Comparison of ENCODE assay signal across 11 mouse cellular contexts in the genomic region with DNA sequence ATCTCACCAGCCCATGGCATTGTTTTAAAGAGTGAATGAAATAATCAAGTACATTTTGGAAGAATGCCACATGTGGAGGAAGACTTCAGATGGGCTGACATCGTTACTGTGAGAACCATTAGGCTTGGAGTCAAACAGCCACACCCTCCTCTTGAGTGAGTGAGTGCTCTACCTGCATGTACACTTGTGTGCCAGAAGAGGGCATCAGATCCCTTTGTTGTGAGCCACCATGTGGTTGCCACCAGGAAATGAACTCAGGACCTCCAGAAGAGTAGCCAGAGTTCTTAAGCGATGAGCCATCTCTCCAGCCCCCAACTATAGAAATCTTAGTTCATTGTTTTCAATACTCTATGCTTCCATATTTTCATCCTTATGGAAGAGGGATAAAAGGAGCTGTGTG. TPM values are rescaled to one million over a fixed set of nuclear protein-coding genes. Genes with fewer than 3 reads are reported as not detected.
A peak's percentile ranks its signal among the peaks of the same experiment; 100 is the strongest.
DNase-seq lines count a peak whose midpoint lies in the region; ATAC-seq and TF ChIP-seq lines count a peak whose summit lies in the region.
"Had no signal": no experiment of that assay in that cellular context is flagged by ENCODE, and none has a peak within 500 bp of the region (broad histone marks: within the 10 kb centered on the region; RNA-seq: fewer than 3 reads in every experiment).

No protein-coding gene starts in this region.

- no peak for ATAC-seq in hindbrain, postnatal 0 days
- peak; percentile 61; the same call in 1 of the 2 replicates for ATAC-seq in erythroid progenitor cell, adult 5-6 weeks (replicated peaks; ENCODE audit: low FRiP score, poor library complexity, severe bottlenecking)

- in situ Hi-C loops in ES-E14 (cut with MboI; ENCODE audit: low sequenced_read_pairs in 2 of 2, unreplicated experiment in 2 of 2), result no loop called here

- DNase-seq in hindbrain, postnatal 0 days (ENCODE audit: low spot score), result no peak
- DNase-seq in hindbrain, embryonic 10.5 days (ENCODE audit: low spot score), result no peak
- DNase-seq in 416B (ENCODE audit: low read depth), result peak; percentile 85
- peak; percentile 54 for DNase-seq in ES-E14 (ENCODE audit: low read depth, low spot score)
- no peak for DNase-seq in ovary, adult 18-20 months (ENCODE audit: low spot score)
- no peak for DNase-seq in layer of hippocampus, postnatal 25 days (ENCODE audit: extremely low spot score in 1 of 2, low spot score in 1 of 2)
- no peak for DNase-seq in layer of hippocampus, postnatal 36 days
- DNase-seq: liver, embryonic 13.5 days had no signal

- no peak overlapping the region for H3K27ac ChIP-seq in hindbrain, postnatal 0 days
- no peak overlapping the region for H3K27ac ChIP-seq in hindbrain, embryonic 10.5 days
- no peak overlapping the region for H3K27ac ChIP-seq in ES-E14 (ENCODE audit: insufficient read depth, low read depth, low read length, poor library complexity, severe bottlenecking)
- H3K27ac ChIP-seq: forebrain, embryonic 12.5 days; liver, embryonic 13.5 days had no signal

- peak; percentile 37 for TF ChIP-seq CTCF in hindbrain, postnatal 0 days (IDR thresholded peaks at IDR 0.05; ENCODE audit: low read depth)

- no peak overlapping the region for H3K4me3 ChIP-seq in hindbrain, postnatal 0 days (ENCODE audit: low read length)
- no peak overlapping the region for H3K4me3 ChIP-seq in hindbrain, embryonic 10.5 days
- H3K4me3 ChIP-seq in ES-E14 (ENCODE audit: insufficient read depth in 1 of 2, low read depth in 1 of 2, low read length in 2 of 2, poor library complexity in 1 of 2, severe bottlenecking in 1 of 2), result no peak overlapping the region
- H3K4me3 ChIP-seq: forebrain, embryonic 12.5 days; liver, embryonic 13.5 days had no signal

- H3K4me1 ChIP-seq in hindbrain, postnatal 0 days (ENCODE audit: insufficient read depth, low read length), result no peaks in the 10 kb centered on the region
- H3K4me1 ChIP-seq in hindbrain, embryonic 10.5 days (replicated peaks), result no peaks in the 10 kb centered on the region
- no peaks in the 10 kb centered on the region for H3K4me1 ChIP-seq in ES-E14 (ENCODE audit: control insufficient read depth in 2 of 2, insufficient read depth in 2 of 2, low read length in 2 of 2, poor library complexity in 1 of 2)
- H3K4me1 ChIP-seq: forebrain, embryonic 12.5 days; liver, embryonic 13.5 days had no signal

- H3K9ac ChIP-seq in hindbrain, postnatal 0 days (replicated peaks; ENCODE audit: low read length), result no peak overlapping the region
- no peak overlapping the region for H3K9ac ChIP-seq in ES-E14 (ENCODE audit: insufficient read depth, low read depth, low read length, poor library complexity, severe bottlenecking)
- H3K9ac ChIP-seq: forebrain, embryonic 12.5 days; liver, embryonic 13.5 days had no signal

- no peak overlapping the region for H3K4me2 ChIP-seq in hindbrain, postnatal 0 days (ENCODE audit: low read depth, low read length)
- H3K4me2 ChIP-seq: forebrain, embryonic 12.5 days; liver, embryonic 13.5 days had no signal

- no peaks in the 10 kb centered on the region for H3K9me3 ChIP-seq in hindbrain, postnatal 0 days (ENCODE audit: low read length)
- H3K9me3 ChIP-seq in hindbrain, embryonic 10.5 days, result no peaks in the 10 kb centered on the region
- H3K9me3 ChIP-seq in ES-E14 (ENCODE audit: control insufficient read depth, insufficient read depth, low read depth, low read length), result no peaks in the 10 kb centered on the region
- H3K9me3 ChIP-seq: forebrain, embryonic 12.5 days; liver, embryonic 13.5 days had no signal

- 55% methylated on average over 2 of the region's 2 CpGs for WGBS in hindbrain, postnatal 0 days
- 60% methylated on average over 2 of the region's 2 CpGs for WGBS in hindbrain, embryonic 10.5 days

- H3K27me3 ChIP-seq in hindbrain, postnatal 0 days (ENCODE audit: insufficient read depth, low read length), result no peaks in the 10 kb centered on the region
- H3K27me3 ChIP-seq in hindbrain, embryonic 10.5 days (ENCODE audit: insufficient read depth, poor library complexity, severe bottlenecking), result no peaks in the 10 kb centered on the region
- H3K27me3 ChIP-seq: forebrain, embryonic 12.5 days; liver, embryonic 13.5 days had no signal

- no peaks in the 10 kb centered on the region for H3K36me3 ChIP-seq in hindbrain, postnatal 0 days (ENCODE audit: insufficient read depth, low read length)
- H3K36me3 ChIP-seq in hindbrain, embryonic 10.5 days, result no peaks in the 10 kb centered on the region
- no peaks in the 10 kb centered on the region for H3K36me3 ChIP-seq in ES-E14 (ENCODE audit: control insufficient read depth, insufficient read depth, low read length, poor library complexity, severe bottlenecking)
- H3K36me3 ChIP-seq: forebrain, embryonic 12.5 days; liver, embryonic 13.5 days had no signal

TF ChIP-seq in ES-E14, 5 proteins besides CTCF, POLR2A, EP300 and RAD21:
- TF ChIP-seq HCFC1 (IDR thresholded peaks at IDR 0.05; ENCODE audit: borderline replicate concordance, insufficient read depth, low read length) (no peak), CHD2 (IDR thresholded peaks at IDR 0.05; ENCODE audit: low read depth, low read length) (no peak)

RNA-seq across cellular contexts. Expression of gene Ceacam9, which starts 22.7 kb away (rescaled TPM):
- not detected in 2 replicates for total RNA-seq in hindbrain, postnatal 0 days (2014; rRNA removed)
- polyA plus RNA-seq in hindbrain, postnatal 0 days (2015; fragmentation: Nextera tagmentation; extraction: Ambion mirVana), result 0.67 and 0.68 TPM in 2 replicates
- polyA plus RNA-seq in hindbrain, embryonic 10.5 days (2016; fragmentation: Nextera tagmentation; extraction: Ambion mirVana), result not detected in 2 replicates
- total RNA-seq in ES-E14 (2012; rRNA removed), result 0.22 TPM in 1 of 2 replicates, not detected in the other
- total RNA-seq in erythroid progenitor cell, adult 5-6 weeks (2015; ENCODE audit: low replicate concordance), result not detected in 2 replicates
- not detected in 2 replicates for total RNA-seq in erythroid progenitor cell, adult 5-6 weeks (2017; ENCODE audit: low replicate concordance)
- not detected for total RNA-seq in layer of hippocampus, postnatal 25 days (2021)
- not detected for total RNA-seq in layer of hippocampus, postnatal 36 days (2021)
- polyA plus RNA-seq: forebrain, embryonic 12.5 days; intestine, embryonic 14.5 days; liver, embryonic 13.5 days had no signal

RNA-seq across cellular contexts. Expression of gene Ceacam15, which starts 23.5 kb away (rescaled TPM):
- total RNA-seq in hindbrain, postnatal 0 days (2014; rRNA removed), result not detected in 2 replicates
- polyA plus RNA-seq in hindbrain, postnatal 0 days (2015; fragmentation: Nextera tagmentation; extraction: Ambion mirVana), result not detected in 2 replicates
- polyA plus RNA-seq in hindbrain, embryonic 10.5 days (2016; fragmentation: Nextera tagmentation; extraction: Ambion mirVana), result not detected in 2 replicates
- total RNA-seq in ES-E14 (2012; rRNA removed), result not detected in 2 replicates
- not detected in 2 replicates for total RNA-seq in erythroid progenitor cell, adult 5-6 weeks (2015; ENCODE audit: low replicate concordance)
- not detected in 2 replicates for total RNA-seq in erythroid progenitor cell, adult 5-6 weeks (2017; ENCODE audit: low replicate concordance)
- total RNA-seq in layer of hippocampus, postnatal 25 days (2021), result not detected
- total RNA-seq in layer of hippocampus, postnatal 36 days (2021), result not detected
- polyA plus RNA-seq: forebrain, embryonic 12.5 days; intestine, embryonic 14.5 days; liver, embryonic 13.5 days had no signal

RNA-seq across cellular contexts. Expression of gene Ap2s1, which starts 39.2 kb away (rescaled TPM):
- 556 and 619 TPM in 2 replicates for total RNA-seq in hindbrain, postnatal 0 days (2014; rRNA removed)
- 501 and 524 TPM in 2 replicates for polyA plus RNA-seq in hindbrain, postnatal 0 days (2015; fragmentation: Nextera tagmentation; extraction: Ambion mirVana)
- polyA plus RNA-seq in hindbrain, embryonic 10.5 days (2016; fragmentation: Nextera tagmentation; extraction: Ambion mirVana), result 277 and 316 TPM in 2 replicates
- 188 and 227 TPM in 2 replicates for total RNA-seq in ES-E14 (2012; rRNA removed)
- total RNA-seq in erythroid progenitor cell, adult 5-6 weeks (2015; ENCODE audit: low replicate concordance), result 74.2 and 106 TPM in 2 replicates
- total RNA-seq in erythroid progenitor cell, adult 5-6 weeks (2017; ENCODE audit: low replicate concordance), result 27.9 and 47.0 TPM in 2 replicates
- 100 to 1,000 TPM; 278 to 315 TPM for total RNA-seq in layer of hippocampus, postnatal 25 days (2021)
- 100 to 1,000 TPM; 257 to 299 TPM for total RNA-seq in layer of hippocampus, postnatal 36 days (2021)

Comparison
In these comparisons a context has a peak if more than half of its experiments do, and no peak if none do; other contexts are left out.
1. DNase-seq: peak in 416B (single experiment) and ES-E14 (single experiment); none in hindbrain, postnatal 0 days (single experiment), hindbrain, embryonic 10.5 days (single experiment), ovary, adult 18-20 months (single experiment), layer of hippocampus, postnatal 25 days (0 of 2) and layer of hippocampus, postnatal 36 days (0 of 2).